Mouse (Mus musculus): Measurements from ENCODE around the gene Gm20388.
A peak's percentile ranks its signal among the peaks of the same experiment; 100 is the strongest.

Gm20388 gene

GRCm38 (mm10) chr8:123343422-123343821 lies 3432.8 kb downstream of the Gm20388 start:
- no peak for DNase-seq

DNA sequence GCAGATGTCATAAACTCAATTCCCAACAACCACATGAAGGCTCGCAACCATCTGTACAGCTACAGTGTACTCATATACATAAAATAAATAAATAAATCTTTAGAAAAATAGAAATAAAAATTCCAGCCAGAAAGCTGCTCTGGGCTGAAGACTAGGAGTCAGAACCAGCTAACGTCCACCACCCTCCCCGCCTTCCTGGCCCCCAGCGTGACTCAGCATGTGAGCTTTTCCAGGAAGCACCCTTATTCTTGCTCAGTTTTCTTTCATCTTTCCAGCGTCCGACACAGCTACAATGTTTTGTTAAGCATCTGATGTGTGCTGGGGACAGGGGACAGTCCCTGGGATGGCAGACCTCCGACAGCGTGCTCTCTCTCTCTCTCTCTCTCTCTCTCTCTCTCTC lies 3434.5 kb downstream of the Gm20388 start:
- DNase-seq: no peak

GRCm38 (mm10) chr8:123345856-123346255 lies 3435.2 kb downstream of the Gm20388 start:
- no peak for DNase-seq

GRCm38 (mm10) chr8:123347293-123347692 lies 3436.7 kb downstream of the Gm20388 start:
- no peak for DNase-seq

DNA sequence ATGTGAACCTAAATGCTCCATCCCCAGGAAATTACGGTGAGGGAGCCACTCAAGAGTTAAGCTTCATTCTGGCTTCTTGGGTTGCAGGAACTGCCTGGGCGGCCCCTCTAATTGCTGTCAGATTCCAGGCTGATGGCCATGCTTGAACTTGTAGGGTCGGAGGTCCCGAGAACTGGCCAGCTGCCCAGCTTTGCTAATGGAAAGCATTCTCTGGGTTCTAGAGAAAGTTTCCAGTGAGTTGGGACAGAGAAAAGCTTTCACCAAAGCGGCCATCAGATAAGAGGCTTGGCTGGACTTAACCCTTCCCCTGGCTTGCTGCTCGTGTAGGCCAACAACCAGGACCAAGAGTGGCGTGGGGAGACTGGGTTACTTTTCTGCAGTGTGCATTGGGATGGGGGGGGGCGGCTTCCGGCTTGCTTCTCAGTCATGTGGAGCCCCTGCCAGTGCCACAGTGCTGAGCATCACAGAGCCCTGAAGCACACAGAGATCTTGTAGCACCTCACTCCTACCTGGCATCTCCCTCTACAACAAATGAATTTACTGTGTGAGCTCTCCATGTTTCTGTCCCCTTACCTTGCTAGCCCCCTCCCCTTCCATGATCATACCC lies 3437.7 kb downstream of the Gm20388 start:
- peak; percentile 87 to 93 for DNase-seq

DNA sequence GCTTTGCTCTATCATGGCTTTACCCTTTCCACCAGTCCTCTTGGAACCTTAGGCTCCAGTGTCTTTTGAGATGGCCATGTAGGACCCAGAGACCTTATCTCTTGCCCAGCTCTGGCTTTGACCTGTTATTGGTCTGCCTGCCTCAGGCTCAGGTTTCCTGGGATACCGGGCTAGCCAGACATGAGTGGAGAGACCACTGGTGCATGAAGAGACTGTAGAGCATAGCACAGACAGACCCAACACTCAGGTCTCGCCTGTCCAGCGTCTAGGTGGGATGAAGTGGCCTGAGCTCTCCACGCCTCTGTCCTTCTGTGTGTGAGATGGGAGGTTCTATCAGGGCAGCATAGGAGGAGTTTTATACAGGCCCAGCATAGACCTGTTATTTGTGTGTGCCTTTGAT lies 3438.4 kb downstream of the Gm20388 start:
- DNase-seq: no peak

DNA sequence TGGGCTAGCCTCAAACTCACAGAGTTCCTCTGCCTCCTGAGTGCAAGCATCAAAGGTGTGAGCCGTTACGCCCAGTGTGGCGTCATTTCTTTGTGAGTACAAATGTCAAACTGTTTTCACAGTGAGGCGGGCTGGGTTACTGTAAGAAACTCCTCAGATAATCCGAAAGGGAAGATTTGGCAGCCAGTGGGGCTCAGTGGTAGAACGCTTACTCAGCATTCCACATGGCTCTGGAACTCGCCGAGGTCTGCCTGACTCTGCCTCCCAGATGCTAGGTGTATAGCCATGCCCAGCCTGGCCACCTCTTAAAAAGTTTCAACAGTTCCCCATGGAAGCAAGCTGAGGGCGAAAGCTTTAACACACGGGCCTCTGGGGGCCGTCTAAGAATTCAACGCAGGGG lies 3441.5 kb downstream of the Gm20388 start:
- DNase-seq: no peak

GRCm38 (mm10) chr8:123352786-123353185 lies 3442.1 kb downstream of the Gm20388 start:
- peak; percentile 69 to 77 for DNase-seq

GRCm38 (mm10) chr8:123353216-123353615 lies 3442.6 kb downstream of the Gm20388 start:
- no peak for DNase-seq

- peak; percentile 64 to 82 for DNase-seq
Measured at GRCm38 (mm10) chr8:123361082-123361739, 3450.6 kb downstream of the Gm20388 start.

GRCm38 (mm10) chr8:123373403-123374238 lies 3463.0 kb downstream of the Gm20388 start, which contains the start of gene Tcf25:
TSS of gene Tcf25 (plus strand) at chr8:123373753.
- DNase-seq: peak; percentile 98

DNA sequence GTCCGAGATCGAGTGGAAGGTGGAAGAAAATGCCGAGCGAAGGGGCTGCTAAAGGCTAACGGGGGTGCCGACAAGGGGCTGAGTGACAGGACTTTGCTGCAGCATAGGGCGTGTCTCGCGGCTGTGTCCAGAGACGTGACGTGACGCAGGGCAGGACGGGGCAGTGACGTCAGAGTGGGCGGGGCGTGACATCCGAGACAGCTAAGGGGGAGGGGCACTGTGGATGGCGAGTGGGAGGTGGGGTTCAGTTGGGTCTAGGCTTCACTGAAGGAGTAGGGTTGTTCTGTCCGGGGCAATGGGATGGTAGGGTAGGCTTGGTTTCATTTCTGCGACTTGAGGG lies 3463.6 kb downstream of the Gm20388 start:
- peak; percentile 95 to 97 for DNase-seq

DNA sequence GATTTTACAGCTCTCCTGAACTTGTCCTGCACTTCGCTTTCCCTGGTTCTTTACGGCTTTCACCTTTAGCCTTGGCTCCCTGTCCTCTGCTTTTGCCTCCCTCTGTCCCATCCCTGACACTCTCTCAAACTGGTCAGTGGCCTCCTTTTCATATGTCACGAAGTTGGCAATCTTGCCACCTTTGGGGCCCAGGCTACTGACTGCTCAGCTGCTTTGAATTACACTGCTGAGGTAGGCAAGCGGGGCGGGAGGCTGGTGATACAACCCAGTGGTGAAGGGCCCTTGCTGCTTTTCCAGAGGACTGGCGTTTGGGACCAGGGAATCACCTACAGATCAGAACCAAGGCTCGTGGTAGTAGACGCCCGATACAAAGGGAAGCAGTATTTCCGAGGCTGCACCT lies 3465.1 kb downstream of the Gm20388 start:
- DNase-seq: no peak

DNA sequence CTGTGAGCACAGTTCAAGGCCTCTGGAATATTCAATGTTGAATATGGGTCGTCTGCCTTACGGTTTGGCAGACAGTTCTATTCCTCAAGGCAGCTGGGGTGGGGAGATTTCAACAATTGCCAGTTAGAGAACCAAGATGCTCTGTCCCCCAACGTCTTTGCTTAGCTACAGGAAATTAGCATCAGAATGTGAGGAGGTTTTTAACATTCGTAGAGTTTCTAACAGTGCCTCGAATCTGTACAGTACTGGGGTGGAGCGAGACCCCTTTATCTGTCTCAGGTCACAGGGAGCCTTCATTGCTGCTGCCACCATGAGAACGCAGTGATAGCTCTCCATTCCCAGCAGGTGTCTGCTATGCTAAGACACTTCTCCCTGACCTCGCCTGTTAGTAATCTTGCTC lies 3465.5 kb downstream of the Gm20388 start:
- no peak for DNase-seq

DNA sequence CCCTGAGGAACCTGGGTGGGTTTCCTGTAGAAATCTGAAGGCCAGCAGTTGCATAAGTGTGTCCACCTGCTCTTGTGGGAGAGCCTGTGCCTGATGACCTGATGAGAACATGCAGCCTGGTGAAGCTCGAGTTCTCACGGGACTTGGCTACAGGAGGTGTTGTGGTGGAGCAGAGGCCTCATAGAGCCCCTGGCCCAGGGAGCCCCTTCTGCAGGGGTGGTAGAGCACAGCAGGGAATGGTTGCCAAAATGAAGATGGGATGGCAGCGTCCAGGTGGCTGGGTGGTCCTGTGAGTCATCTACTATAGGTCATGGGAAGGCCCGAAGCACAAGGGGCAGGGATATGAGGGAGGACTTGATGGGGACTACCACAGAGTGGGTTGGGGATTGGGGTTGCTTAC lies 3471.1 kb downstream of the Gm20388 start:
- DNase-seq: no peak

- no peak for DNase-seq
Measured at GRCm38 (mm10) chr8:123382516-123382915, 3471.9 kb downstream of the Gm20388 start.

- peak in 1 of 2 experiments; percentile 41 for DNase-seq
Measured at GRCm38 (mm10) chr8:123384883-123385540, 3474.4 kb downstream of the Gm20388 start.

- no peak for DNase-seq
Measured at GRCm38 (mm10) chr8:123387041-123387440, 3476.4 kb downstream of the Gm20388 start.

GRCm38 (mm10) chr8:123387801-123388200 lies 3477.2 kb downstream of the Gm20388 start:
- no peak for DNase-seq

DNA sequence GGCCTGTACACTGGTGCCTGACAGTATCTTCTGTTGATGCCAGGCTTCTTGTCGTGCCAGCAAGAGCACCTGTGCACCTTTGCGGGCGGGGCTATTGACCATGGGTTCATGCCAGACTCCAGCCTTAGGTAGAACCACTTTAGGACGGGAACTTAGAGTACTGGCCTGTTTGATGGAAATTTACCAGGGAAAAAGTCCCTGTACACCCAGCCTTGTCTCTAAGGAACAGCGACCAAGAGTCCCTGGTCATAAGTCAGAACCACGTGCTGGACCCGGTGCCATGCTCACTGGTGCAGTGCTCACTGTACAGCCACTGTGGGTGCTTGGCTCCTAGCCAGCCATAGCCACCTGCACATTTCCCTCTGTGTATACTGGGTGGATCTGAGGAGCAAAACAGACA lies 3478.4 kb downstream of the Gm20388 start:
- no peak for DNase-seq

DNA sequence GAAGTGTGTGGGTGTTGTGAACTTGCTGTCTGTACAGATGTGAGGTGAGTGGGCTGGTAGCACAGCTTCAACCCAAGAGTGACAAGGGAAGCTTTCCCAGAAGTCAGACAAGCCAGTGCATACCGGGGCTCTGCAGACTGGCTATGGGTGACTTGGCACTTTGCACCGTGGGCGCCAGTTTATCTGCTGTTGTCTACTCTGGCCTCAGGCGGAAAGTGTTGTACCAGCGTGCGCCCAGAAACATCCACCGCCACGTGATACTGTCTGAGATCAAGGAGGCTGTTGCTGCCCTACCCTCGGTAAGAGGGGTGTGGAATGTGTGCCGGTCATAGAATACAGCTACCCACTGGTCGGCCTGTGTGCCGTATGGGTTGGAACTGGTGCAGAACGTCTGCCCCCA lies 3487.7 kb downstream of the Gm20388 start:
- DNase-seq: no peak

- DNase-seq: no peak
Measured at GRCm38 (mm10) chr8:123401936-123402335, 3491.3 kb downstream of the Gm20388 start.

GRCm38 (mm10) chr8:123402730-123403326 lies 3492.2 kb downstream of the Gm20388 start:
- no peak for DNase-seq
